9 mouse cellular contexts compared by ENCODE assay signal in genomic region chr7:101772687-101773086, GRCm38 (mm10). TPM values are rescaled to one million over a fixed set of nuclear protein-coding genes. Genes with fewer than 3 reads are reported as not detected.
DNase-seq lines count a peak whose midpoint lies in the region; ATAC-seq lines count a peak whose summit lies in the region.
"Had no signal": no experiment of that assay in that cellular context is flagged by ENCODE, and none has a peak within 500 bp of the region (broad histone marks: within the 10 kb centered on the region; RNA-seq: fewer than 3 reads in every experiment).

No protein-coding gene starts in this region.

- H3K9ac ChIP-seq in embryonic facial prominence, embryonic 12.5 days, result no peak overlapping the region
- H3K9ac ChIP-seq in heart, embryonic 11.5 days (ENCODE audit: low read depth, low read length), result no peak overlapping the region

- no peaks in the 10 kb centered on the region for H3K27me3 ChIP-seq in embryonic facial prominence, embryonic 12.5 days
- H3K27me3 ChIP-seq in heart, embryonic 11.5 days (ENCODE audit: control insufficient read depth, insufficient read depth, low read length), result no peaks in the 10 kb centered on the region

- ATAC-seq in embryonic facial prominence, embryonic 12.5 days (ENCODE audit: insufficient number of reproducible peaks, insufficient read depth, low FRiP score, low TSS enrichment), result 0 out of 2 replicates have a peak, but pooled peaks have one; percentile 19
- ATAC-seq in heart, embryonic 11.5 days (replicated peaks; ENCODE audit: insufficient number of reproducible peaks, low FRiP score, low TSS enrichment), result no peak

- peaks cover 29% of the 10 kb centered on the region for H3K4me1 ChIP-seq in embryonic facial prominence, embryonic 12.5 days
- peaks cover 13% of the 10 kb centered on the region for H3K4me1 ChIP-seq in heart, embryonic 11.5 days (ENCODE audit: control insufficient read depth, insufficient read depth, low read length)

- WGBS in embryonic facial prominence, embryonic 12.5 days, result 31% methylated on average over 8 of the region's 8 CpGs
- WGBS in heart, embryonic 11.5 days (ENCODE audit: insufficient replicate concordance), result 58% methylated on average over 8 of the region's 8 CpGs

- no peak overlapping the region for H3K4me3 ChIP-seq in embryonic facial prominence, embryonic 12.5 days
- H3K4me3 ChIP-seq in heart, embryonic 11.5 days (ENCODE audit: low read depth, low read length), result no peak overlapping the region

- H3K36me3 ChIP-seq in embryonic facial prominence, embryonic 12.5 days, result peaks cover 15% of the 10 kb centered on the region; the same call in 1 of the 2 replicates
- H3K36me3 ChIP-seq in heart, embryonic 11.5 days (ENCODE audit: control insufficient read depth, insufficient read depth, low read length), result no peaks in the 10 kb centered on the region

- no peak overlapping the region for H3K27ac ChIP-seq in embryonic facial prominence, embryonic 12.5 days
- no peak overlapping the region for H3K27ac ChIP-seq in heart, embryonic 11.5 days (ENCODE audit: low read depth, low read length)

- H3K9me3 ChIP-seq in embryonic facial prominence, embryonic 12.5 days, result no peaks in the 10 kb centered on the region
- H3K9me3 ChIP-seq in heart, embryonic 11.5 days (replicated peaks; ENCODE audit: control insufficient read depth, low read length), result no peaks in the 10 kb centered on the region

- DNase-seq in left cerebral cortex, adult 11 months (ENCODE audit: low spot score), result peak; percentile 32
- no peak for DNase-seq in left cerebral cortex, postnatal 36 days (ENCODE audit: low spot score in 2 of 2)
- DNase-seq in layer of hippocampus, adult 9-10 months (ENCODE audit: low spot score), result peak; percentile 21
- peak; percentile 42 for DNase-seq in retina, embryonic 14.5 days (ENCODE audit: low spot score)
- DNase-seq in gastrocnemius, adult 18-20 months (ENCODE audit: low spot score), result no peak
- DNase-seq: kidney, postnatal 4 days had no signal

- H3K4me2 ChIP-seq in embryonic facial prominence, embryonic 12.5 days (replicated peaks), result no peak overlapping the region
- H3K4me2 ChIP-seq in heart, embryonic 11.5 days, result no peak overlapping the region
- H3K4me2 ChIP-seq: liver, embryonic 11.5 days had no signal

- intact Hi-C loops in left cerebral cortex, postnatal 36 days (cut with DNase I), result loop anchor here (5.0 kb wide), 1 partner anchor 105 kb away; no protein-coding TSS in a partner anchor

RNA-seq across cellular contexts. Expression of gene Phox2a, which starts 45.4 kb away (rescaled TPM):
- total RNA-seq in left cerebral cortex, postnatal 36 days (2021), result not detected
- polyA plus RNA-seq in embryonic facial prominence, embryonic 12.5 days (2016; fragmentation: Nextera tagmentation; extraction: Ambion mirVana), result 0.58 TPM in 1 of 2 replicates, not detected in the other
- not detected for total RNA-seq in gastrocnemius, adult 18-20 months (2021)
- not detected in 2 replicates for polyA plus RNA-seq in heart, embryonic 11.5 days (2014; fragmentation: Nextera tagmentation; extraction: Ambion mirVana)

Comparison
In these comparisons a context has a peak if more than half of its experiments do, and no peak if none do; other contexts are left out.
1. DNase-seq: peak in left cerebral cortex, adult 11 months (single experiment), layer of hippocampus, adult 9-10 months (single experiment) and retina, embryonic 14.5 days (single experiment); none in left cerebral cortex, postnatal 36 days (0 of 2) and gastrocnemius, adult 18-20 months (single experiment).